Mouse (Mus musculus) ES-E14 (cell line): ENCODE results near the gene Tmem273.

Source experiments
- CHD2 ChIP-seq: IDR thresholded peaks from 2 replicates; pipeline ENCODE4 v1.6.1; 2014; ENCODE audit warnings: mild to moderate bottlenecking, low read depth, low read length, inconsistent platforms
- HCFC1 ChIP-seq: IDR thresholded peaks from 2 replicates; pipeline ENCODE4 v1.6.1; 2012; ENCODE audit warnings: low read length, inconsistent platforms, borderline replicate concordance; ENCODE audit not compliant: insufficient read depth
- MAFK ChIP-seq: IDR thresholded peaks from 2 replicates; pipeline ENCODE4 v1.6.1; 2014; ENCODE audit warnings: mild to moderate bottlenecking, low read depth, low read length, inconsistent platforms; ENCODE audit not compliant: insufficient read depth

GRCm38 (mm10) chr14:32819297-32819696 lies 33.5 kb downstream of the Tmem273 start:
- no peak for TF ChIP-seq MAFK
- TF ChIP-seq HCFC1: no peak
- TF ChIP-seq CHD2: no peak
